Mouse (Mus musculus) adrenal gland, postnatal 25 days (tissue): ENCODE results near the gene Agpat3. TPM values are rescaled to one million over a fixed set of nuclear protein-coding genes. Genes with fewer than 3 reads are reported as not detected.

Experiments
- DNase-seq: peaks from one replicate; pipeline ENCODE4 v3.0.0; 2021; ENCODE audit warnings: mixed read lengths
- total RNA-seq: library from RNA; stranded (reverse); gene quantifications from 2 replicates; pipeline ENCODE4 v1.2.3, GENCODE M21; 2021

The Agpat3 gene
- total RNA-seq, 1 experiment from 2014 or later, result 362 TPM

DNA sequence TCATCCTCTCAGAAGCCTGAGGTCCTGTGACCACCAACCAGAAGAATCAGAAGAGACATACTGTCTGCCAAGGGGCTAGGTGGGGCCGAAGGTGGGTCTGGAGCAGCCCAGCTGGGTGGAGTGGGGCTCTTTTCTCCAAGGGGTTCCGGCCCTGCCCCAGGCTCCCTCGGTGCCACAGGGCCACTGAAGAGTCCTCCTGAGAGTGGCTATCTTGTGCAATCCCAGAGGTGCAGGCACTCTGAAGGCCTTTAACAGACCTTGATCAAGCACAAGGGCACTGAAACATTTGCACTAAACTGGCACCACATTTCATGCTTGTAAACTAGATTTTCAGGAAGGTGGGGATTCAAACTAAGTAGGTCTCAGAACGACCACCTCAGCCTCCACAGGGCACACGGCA lies 55.9 kb downstream of the Agpat3 start:
- DNase-seq, result no peak

DNA sequence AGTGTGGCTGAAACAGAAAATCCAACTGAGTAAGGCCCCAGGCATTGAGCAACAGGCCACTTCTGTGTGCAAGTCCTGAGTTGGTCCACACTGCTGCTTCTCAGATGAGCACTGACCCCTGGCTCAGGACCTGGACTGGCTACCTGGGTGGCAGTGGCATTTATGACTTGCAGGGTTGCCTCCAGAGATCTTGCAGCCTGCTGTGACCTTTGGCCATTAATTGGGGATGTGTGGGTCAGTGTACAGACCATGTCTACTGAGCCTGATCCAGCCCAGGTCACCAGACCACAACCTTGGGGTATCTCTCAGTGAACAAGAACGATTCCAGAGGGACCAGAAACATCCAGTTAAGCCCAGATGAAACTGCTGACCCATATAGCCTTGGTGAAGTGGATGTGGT lies 58.7 kb downstream of the Agpat3 start:
- no peak for DNase-seq

DNA sequence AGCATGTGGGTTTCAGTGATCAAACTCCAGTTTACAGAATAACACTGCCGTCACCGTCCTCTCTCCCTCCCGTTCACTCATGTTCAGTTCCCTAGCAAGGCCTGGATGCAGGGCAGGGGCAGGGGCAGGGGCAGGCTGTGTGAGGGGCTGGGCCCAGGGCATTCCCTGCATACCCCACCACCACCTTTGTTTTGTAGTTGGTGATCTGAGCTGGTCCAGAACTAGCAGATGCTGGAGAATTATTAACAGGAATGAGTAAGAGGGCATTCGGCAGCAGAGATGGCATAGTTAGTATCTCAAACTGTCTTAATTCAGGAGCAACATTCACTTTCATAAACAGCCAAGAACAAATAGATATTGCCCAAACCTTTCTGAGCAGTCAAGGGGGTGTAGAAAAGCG lies 59.9 kb downstream of the Agpat3 start:
- DNase-seq, result no peak

DNA sequence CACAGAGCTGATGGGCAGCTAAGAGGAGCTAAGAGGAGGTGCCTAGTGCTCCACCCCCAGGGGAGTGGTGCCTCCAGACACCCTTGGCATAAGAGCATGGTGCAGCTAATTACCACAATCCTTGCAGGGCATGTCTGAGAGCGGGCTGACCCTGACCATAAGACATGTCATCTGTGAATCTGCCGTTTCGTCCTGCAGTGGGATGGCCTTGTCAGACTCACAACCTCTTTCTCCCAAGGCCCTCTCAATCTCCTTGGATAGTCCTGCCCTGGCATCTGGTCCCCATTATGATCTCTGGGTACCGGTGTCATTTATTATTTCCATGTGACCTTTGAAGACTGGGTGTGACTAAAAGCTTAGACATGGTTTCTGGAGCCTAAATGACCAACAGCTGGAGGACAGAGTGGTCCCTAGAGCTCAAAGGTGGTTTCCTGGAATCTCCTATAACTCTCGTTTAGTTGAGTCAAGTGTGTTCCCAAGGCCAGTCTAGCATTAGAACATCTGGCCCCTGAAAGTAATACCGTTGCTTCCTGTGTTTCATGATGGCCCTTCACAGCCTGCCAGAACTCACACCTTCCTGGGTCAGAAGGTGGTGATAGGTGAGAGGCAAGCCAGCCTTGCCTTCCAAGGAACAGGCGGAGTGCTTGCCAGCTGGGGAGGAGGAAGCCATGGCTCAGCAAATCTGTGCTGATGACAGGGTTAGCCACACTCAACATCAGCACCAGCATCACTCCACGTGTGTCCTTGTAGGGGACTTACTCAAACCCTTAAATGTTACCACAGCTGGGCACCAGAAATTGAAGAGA lies 61.4 kb downstream of the Agpat3 start:
- no peak for DNase-seq

DNA sequence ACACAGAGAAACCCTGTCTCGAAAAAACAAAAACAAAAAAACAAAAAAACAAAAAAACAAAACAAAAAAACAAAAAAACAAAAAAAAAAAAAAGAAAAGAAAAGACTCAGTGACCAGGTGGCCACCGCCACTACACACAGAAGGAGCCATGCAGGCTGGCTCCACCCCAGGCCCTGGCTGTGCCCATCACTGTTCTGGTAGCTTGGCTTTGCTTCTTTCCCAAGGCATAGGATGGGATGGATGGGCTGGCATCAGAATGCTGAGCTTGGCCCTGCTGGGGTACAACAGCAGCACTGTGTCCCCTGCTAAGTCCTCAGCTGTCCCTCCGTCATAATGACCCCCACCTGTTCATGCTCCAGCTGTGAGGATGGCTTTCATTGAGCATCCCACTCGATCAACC lies 63.4 kb downstream of the Agpat3 start:
- no peak for DNase-seq

DNA sequence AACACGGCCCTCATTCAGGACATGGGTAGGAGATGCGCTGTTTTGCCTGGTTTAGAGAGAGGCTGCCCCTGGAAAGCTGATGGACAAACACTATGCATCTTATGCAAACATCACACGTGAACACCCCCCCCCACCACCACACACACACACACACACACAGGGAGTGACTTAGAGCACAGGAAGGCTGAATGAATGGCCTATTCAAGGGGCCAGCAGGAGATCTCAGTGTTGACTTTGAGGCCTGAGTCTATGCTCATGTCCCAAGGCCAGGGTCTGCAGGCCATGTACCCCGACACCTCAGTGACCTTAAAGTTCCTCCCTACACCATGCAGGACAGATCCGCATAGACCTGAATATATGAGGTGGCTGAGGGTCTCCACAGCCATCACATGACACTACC lies 64.2 kb downstream of the Agpat3 start:
- DNase-seq, result no peak

DNA sequence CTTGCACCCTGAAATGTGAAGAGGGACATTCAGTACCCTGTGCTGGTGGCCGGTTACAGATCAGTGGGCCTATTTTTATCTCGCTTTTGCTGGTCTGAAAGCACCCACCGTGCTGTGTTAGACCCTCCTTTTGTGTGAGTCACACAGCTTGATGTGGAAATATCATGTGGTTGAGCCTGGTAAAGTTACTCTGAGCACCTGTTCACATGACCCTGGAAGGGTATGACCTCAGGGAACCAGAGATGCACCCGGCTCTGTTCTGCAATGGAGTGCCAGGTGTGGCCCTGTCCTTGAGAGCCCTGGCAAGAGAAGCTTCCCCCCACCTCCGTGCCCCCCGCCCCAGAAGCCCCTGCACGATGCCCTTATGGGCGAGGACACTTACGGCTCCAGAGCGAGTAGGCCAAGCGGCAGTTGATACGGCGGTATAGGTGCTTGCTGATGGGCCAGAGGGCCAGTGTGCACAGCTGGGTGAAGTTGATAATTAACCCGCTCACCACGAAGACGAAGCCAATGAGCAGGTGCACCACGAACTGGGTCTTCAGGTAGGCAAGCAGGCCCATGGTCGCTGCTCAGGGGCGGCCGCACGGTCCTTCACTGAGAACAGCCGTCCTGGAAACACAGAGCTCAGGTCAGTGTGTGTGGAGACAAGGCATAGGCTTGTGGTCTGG lies 64.7 kb downstream of the Agpat3 start:
- no peak for DNase-seq

DNA sequence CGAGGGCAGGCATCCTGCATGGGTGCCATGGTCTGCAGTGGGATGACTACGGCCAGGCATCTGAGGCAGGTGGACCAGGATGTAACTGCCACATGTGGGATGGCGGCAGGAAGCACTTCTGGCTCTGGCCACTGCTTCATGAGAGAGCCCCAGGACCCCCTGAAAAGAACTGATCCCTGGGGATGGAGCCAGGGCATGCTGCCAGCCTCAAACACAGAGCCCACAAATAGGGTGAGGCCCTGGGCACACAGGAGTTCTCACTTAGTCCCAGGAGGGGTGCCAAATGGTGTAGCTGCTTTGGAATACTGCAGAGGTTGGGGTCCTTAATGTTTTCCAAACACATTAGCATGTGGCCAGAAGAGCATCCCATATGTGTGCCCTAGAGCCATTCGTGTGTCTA lies 66.3 kb downstream of the Agpat3 start:
- DNase-seq, result no peak

DNA sequence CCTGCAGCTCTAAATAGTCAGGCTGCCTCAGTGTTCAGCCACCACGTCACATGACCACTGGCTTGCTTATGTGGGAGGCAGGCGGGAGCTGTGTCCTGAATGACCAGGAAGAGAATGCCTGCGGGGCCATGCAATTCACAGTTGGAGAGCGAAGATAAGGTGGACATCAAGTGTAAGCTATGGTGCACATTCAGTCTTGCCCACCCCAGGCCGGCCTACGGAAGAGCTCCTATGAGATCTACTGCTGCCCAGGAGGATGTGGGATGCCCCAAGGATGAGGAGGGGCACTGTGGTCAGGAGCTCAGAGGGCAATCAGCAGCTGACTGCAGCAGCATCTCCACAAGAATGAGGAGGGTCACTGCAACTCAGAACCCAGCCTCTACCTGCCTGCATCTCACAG lies 66.9 kb downstream of the Agpat3 start:
- DNase-seq, result no peak

DNA sequence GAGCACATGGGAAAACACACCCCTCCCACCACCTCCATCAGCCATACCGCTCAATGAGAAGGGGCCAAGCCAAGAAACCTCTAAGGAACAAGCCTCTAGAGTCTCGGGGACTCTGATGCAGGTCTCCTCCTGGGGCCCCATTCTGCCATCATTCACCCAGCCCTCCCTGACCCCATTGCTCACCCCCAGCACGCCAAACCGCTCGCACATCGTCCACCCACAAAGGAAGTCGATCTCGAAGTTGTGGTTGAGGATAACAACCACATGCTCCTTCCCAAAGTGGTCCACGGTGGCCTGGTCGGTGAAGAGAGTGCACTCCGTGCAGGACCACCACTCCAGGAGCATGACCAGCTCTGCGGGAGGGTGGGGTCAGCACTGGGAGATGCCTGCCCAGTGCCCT lies 67.5 kb downstream of the Agpat3 start:
- DNase-seq, result no peak

DNA sequence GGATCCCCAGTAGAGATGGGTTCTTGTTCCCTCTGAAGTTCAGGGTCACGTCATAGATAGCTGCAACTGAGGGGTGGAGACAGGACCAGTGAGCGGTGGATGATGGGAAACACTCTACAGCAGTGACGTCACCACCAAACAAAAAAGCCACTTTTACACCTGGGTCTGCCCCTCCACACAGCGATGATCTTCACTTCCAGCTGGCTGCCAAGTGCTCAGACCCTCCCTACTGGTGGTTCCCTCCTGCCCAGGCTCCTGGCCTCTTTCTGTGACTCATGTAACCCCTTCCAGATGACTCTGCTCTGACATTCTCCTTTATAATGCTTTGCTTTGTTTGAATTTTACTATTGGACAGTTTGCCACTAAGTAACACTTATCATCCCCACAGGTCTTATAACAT lies 69.9 kb downstream of the Agpat3 start:
- no peak for DNase-seq

DNA sequence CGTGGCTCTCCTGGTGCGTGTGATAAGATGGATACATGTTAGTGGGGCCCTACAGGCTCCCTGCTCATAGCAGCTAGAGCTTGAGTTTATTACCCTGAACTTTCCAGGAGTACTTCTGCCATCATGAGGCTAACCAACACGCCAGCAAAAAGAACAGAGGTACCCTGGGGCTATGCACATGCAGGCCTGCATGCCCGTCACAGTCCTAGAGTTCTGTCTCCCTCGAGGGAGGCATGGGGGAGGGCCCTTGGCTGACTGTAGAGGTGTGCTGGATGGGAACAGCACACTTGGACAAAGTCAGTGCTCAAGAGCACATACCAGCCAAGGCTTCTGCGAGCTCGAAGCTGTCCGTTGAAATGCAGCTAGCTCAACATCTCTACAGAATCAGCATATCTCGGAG lies 71.8 kb downstream of the Agpat3 start:
- no peak for DNase-seq

DNA sequence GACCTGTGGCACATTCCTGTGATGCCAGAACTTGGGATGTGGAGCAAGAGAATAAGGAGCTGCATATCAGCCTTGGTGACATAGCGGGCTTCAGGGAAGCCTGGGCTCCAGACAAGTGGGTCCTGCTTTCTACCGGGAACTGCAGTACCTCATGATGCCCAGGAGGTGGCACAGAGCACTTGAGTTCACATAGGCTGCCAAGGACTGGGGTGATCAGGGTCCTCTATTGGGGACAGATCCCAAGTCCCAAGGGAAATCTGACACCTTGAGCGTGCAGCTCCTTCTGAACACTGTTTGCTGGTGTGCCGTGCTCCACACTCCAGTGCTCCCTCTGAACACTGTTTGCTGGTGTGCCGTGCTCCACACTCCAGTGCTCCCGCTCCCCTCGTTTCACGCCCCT lies 73.1 kb downstream of the Agpat3 start:
- DNase-seq, result no peak

DNA sequence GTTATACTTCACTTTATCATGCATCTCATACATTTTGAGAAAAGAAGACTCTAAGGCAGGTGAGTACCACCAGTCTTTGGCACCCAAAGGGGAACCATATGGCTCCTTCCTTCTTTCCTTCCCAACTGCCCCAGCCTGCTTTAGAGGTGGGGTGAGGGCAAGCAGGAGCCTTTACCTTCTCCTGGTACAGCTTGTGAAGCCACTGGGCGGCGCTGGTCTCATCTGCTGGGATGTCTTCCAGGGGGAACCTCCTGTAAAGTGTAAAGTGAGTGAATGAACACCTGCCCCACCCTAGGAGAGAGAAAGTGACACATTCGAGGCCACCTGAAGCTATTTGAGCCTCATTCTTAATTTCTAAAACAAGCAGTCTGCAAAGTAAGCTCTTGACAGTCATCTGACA lies 74.5 kb downstream of the Agpat3 start:
- no peak for DNase-seq

DNA sequence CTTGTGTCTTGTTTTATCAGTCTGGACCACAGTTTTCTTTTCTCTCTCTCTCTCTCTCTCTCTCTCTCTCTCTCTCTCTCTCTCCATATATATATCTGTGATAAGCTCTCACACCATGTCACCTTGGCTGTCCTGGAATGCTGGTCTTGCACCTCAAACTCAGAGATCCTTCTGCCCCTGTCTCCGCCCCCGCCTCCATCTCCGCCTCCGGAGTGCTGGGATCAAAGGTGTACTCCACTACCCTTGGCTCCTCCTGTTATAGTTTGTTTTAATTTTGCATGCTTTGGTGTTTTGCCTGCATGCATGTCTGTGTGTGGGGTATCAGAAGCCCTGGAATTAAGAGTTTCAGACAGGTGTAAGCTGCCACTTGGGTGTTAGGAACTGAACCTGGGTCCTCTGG lies 76.0 kb downstream of the Agpat3 start:
- no peak for DNase-seq

DNA sequence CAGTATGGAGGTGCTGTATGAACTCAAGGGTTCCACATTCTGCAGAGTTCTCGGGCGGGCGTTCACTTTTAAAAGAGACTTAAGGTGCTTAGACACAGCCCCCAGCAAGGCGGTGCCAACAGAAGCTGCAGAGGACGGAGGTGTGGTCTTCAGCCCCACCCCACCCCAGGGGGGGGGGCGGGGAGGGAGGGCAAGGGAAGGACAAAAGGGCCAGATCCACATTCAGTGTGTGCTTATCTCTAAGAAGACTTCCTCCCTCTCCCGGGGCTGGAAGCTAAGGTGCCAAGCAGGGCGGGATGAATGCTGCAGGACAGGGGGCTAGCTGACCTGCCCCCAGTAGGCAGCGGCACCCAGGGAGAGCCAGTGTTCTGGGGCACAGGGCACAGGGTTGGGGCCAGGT lies 79.4 kb downstream of the Agpat3 start:
- DNase-seq, result peak; percentile 29

DNA sequence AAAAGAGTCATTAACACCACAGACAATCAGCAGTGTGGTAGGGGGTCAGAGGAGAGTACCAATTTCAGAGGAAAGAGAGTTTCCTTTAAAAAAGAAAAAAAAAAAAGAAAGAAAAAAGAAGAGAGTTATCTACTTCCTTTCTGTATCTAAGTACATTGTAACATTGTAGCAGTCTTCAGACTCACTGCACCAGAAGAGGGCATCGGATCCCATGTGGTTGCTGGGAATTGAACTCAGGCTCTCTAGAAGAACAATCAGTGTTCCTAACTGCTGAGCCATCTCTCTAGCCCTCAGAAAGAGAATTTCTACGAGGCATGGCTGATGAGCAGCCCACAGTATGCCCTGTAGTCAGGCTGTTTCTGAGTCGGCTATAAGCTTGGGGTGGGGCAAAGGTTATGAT lies 86.4 kb downstream of the Agpat3 start:
- no peak for DNase-seq

DNA sequence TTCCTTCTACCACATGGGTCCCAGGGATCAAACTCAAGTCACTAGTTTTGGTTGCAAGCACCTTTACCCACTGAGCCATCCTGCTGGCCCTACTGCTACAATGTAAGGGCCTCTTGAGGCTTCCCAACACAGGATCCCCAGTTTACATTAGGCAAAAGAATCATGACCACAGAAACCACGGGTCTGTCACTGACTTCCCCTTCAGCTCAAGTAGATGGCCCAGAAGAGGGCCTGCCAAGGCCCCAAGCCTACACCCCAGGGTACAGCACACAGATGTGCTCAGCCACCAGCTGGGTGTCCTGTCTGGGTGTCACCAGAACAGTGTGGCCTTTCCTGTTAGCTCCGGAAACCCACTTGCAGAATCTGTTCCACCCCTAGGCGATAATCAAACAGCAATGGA lies 87.6 kb downstream of the Agpat3 start:
- no peak for DNase-seq

DNA sequence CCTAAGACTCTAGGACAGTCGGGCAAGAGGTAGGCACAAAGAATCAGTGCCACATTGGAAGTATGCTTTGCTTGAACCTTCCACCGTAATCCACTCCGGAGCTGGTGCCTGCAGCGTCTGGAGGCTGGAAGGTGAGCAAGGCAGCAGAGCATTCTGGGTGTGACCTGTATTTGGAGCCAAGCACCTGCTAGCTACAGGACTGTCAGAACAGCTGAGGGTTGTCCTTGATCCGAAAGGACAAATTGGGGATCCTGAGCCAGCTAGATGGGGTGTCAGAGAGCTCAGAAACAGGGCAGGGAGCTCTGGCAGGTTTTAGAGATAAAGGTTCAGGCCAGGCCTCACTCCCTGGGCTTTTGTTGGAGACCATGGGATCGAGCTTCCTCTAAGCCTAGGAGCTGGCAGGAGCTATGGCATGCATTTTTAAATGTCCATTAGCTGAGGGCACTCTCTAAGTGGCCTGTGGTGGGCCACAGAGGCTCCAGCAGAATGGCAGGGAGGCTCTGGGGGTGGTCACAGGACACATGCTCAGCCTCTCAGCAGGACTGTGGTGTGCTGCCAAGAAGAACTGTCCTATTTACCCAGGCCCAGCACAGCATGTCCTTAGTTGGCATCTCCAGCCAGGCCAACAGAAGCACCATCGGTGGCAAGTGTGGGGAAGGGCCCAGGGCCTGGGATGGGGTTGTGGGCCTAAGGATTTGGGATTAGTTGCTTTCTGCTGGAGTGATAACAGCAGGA lies 91.2 kb downstream of the Agpat3 start:
- DNase-seq, result no peak

DNA sequence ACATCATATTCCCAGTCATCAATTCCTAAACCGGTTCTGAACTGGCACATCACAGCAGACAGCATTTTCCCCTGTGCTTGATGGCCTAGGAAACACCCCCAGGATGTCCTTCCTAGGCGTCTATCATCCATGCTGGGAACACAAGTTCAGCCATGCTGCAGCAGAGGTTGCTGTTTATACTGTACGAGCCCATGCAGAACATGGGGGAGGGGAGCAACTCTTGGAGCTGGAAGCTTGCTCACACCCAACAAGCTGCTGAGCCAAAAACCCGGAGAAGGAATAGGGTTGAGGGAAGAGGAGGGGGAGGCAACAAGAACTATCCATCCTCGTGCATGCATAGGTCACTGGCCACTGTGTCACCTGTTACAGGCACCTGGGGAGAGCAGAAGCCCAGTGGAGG lies 92.0 kb downstream of the Agpat3 start:
- no peak for DNase-seq

DNA sequence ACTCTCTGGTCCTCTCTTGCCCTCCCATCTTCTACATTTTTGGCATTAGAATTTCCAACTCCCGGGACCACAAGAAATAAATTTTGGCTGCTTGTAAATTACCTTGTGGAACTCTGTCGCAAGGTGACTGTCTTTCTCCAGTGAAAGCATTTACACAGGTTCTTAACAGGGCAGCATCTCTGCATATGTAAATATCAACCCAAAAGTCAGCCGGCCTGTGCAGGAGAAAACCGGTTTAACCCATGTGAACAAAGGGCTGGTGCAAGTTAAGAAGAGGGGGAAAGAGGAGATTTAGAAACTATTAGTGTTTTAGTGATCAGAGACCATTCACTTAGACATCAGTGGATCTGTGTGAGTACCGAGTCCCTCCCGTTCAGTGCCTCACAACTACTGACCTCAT lies 92.6 kb downstream of the Agpat3 start:
- DNase-seq, result no peak

DNA sequence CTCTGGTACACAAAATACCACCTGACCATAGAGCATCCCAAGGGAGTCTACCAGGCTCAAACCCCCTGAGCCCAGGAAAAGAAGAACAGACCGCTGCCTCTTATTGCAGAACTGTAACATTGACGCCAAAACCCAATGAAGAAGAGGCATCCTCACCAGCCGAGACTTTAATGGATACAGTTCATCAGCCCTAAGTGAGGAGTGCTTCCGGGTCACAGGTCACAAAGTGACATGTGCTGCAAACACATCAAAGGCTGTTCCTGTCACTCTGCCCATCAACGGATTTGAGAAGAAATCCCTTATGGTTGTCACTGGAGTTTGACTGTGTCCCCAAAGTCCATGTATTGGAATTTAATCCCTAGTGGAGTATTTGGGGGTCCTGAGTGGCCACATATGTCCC lies 93.1 kb downstream of the Agpat3 start:
- DNase-seq, result no peak

DNA sequence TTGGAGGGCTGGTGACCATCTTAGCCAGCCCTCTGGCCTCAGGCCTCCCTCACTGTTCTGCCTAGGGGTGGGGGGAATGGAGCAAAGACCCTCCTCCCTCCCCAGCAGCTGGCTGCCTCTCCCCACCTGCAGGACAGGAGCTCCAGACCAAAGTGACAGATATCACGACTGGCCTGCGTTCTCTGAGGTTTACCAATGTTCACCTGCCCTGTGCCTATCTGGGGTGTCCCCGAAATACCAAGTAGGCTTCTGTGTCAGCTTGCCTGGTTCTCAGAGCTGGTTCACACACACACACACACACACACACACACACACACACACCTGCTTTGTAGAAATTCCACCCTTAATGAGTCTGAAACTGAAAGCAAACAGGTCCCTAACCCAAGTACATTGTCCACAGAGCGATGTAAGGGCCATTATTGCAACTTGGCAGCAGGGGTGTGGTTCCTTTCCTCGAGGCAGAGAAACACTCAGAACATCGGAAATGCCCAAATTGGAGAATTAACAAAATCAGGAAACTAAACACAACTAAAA lies 94.1 kb downstream of the Agpat3 start:
- DNase-seq, result no peak
